Mouse (Mus musculus): ENCODE data around the gene Nod1. TPM values are rescaled to one million over a fixed set of nuclear protein-coding genes. Genes with fewer than 3 reads are reported as not detected.

The Nod1 gene
- polyA plus RNA-seq, 1 experiment: 1.5 TPM

DNA sequence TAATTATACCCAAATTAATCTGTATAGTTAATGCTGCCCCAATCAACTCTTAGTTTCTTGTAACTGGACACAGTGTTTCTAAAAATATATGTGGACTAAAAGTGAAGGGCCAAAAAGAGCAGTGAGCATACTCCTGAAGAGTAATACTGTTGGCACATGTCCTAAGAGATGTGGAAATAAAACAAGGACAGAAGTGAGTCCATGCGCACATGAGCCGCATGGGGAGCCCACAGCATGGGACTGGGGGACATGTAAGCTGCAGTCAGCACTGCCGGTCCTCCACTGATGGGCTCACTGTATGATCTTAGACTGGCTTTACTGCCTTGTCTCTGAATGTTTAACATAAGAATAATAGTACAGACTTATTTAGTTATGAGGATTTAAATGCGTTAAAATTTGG is 92.3 kb downstream of the Nod1 start:
- no peaks in the 10 kb centered on the region for H3K9me3 ChIP-seq
- peaks cover 26% of the 10 kb centered on the region for H3K4me1 ChIP-seq
- H3K36me3 ChIP-seq (replicated peaks; ENCODE audit: low read length): peaks cover 39% of the 10 kb centered on the region
- H3K4me3 ChIP-seq (replicated peaks): no peak overlapping the region
- TF ChIP-seq GATA1 (IDR thresholded peaks at IDR 0.05; ENCODE audit: borderline replicate concordance, low read length) (no peak), FLI1 (IDR thresholded peaks at IDR 0.05; ENCODE audit: low read length) (no peak)
- H3K27me3 ChIP-seq (replicated peaks): no peaks in the 10 kb centered on the region

- Histone ChIP-seq H3K4me3 (replicated peaks) (no peak overlapping the region), H3K4me1 (peaks cover 33% of the 10 kb centered on the region), H3K27me3 (replicated peaks) (no peaks in the 10 kb centered on the region), H3K9me3 (no peaks in the 10 kb centered on the region), H3K36me3 (replicated peaks; ENCODE audit: low read length) (peaks cover 37% of the 10 kb centered on the region)
- TF ChIP-seq GATA1 (IDR thresholded peaks at IDR 0.05; ENCODE audit: borderline replicate concordance, low read length) (no peak), FLI1 (IDR thresholded peaks at IDR 0.05; ENCODE audit: low read length) (no peak)
Measured at GRCm38 (mm10) chr6:54878546-54878945, 93.9 kb downstream of the Nod1 start.

DNA sequence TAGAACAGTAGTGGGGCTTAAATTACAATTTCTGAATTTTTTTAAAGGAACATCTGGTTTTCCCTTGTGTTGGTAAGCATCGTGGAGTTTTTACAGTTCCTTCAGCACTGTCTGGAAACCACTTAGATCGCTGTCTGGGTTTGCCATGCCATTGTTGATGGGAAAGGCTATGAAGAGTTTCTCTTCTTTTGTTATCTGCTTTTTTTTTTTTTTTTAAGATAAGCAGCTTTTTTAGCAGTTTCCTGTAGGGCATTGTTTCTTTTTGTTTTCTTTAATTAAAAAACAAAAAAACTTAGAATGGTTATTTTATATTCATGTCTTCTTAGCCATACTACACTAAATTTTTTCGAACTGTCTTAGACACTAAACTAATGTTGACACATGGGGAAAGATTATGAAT is 94.8 kb downstream of the Nod1 start:
- Histone ChIP-seq H3K36me3 (replicated peaks; ENCODE audit: low read length) (peaks cover 35% of the 10 kb centered on the region), H3K4me1 (peaks cover 36% of the 10 kb centered on the region), H3K9me3 (no peaks in the 10 kb centered on the region), H3K27me3 (replicated peaks) (no peaks in the 10 kb centered on the region), H3K4me3 (replicated peaks) (no peak overlapping the region)
- TF ChIP-seq FLI1 (IDR thresholded peaks at IDR 0.05; ENCODE audit: low read length) (no peak), GATA1 (IDR thresholded peaks at IDR 0.05; ENCODE audit: borderline replicate concordance, low read length) (no peak)

- Histone ChIP-seq H3K27me3 (replicated peaks) (no peaks in the 10 kb centered on the region), H3K4me1 (peaks cover 36% of the 10 kb centered on the region), H3K4me3 (replicated peaks) (peak overlapping the region; percentile 73), H3K36me3 (replicated peaks; ENCODE audit: low read length) (peaks cover 37% of the 10 kb centered on the region), H3K9me3 (no peaks in the 10 kb centered on the region)
- no peak for TF ChIP-seq GATA1 (IDR thresholded peaks at IDR 0.05; ENCODE audit: borderline replicate concordance, low read length)
- no peak for TF ChIP-seq FLI1 (IDR thresholded peaks at IDR 0.05; ENCODE audit: low read length)
Measured at GRCm38 (mm10) chr6:54876782-54877181, 95.6 kb downstream of the Nod1 start.

Other genes with a start within 250 kb of the Nod1 start
- 15.8 and 22.0 TPM in 2 replicates for gene Znrf2, start 155.7 kb downstream of the Nod1 start, polyA plus RNA-seq (2012; ENCODE audit: insufficient read depth, low replicate concordance)
- gene Ggct, start 20.3 kb upstream of the Nod1 start, polyA plus RNA-seq (2012; ENCODE audit: insufficient read depth, low replicate concordance): 4.2 and 18.6 TPM in 2 replicates
- gene Gars, start 65.4 kb upstream of the Nod1 start, polyA plus RNA-seq (2012; ENCODE audit: insufficient read depth, low replicate concordance): 57.4 and 75.3 TPM in 2 replicates
- not detected in 2 replicates for gene Crhr2, start 160.4 kb upstream of the Nod1 start, polyA plus RNA-seq (2012; ENCODE audit: insufficient read depth, low replicate concordance)
- not detected in 2 replicates for gene Inmt, start 202.4 kb upstream of the Nod1 start, polyA plus RNA-seq (2012; ENCODE audit: insufficient read depth, low replicate concordance)
- 0.10 TPM in 1 of 2 replicates, not detected in the other for gene Mindy4, start 230.8 kb upstream of the Nod1 start, polyA plus RNA-seq (2012; ENCODE audit: insufficient read depth, low replicate concordance)

Measured in megakaryocyte, embryonic 14.5 days (primary cell).